Mouse (Mus musculus) ES-Bruce4 (cell line): ENCODE measurements around the gene Agpat3.

Experiments
- CTCF ChIP-seq: IDR thresholded peaks from one replicate; pipeline ENCODE4 v1.8.1; 2011; ENCODE audit warnings: low read depth, low read length
- EP300 ChIP-seq: IDR thresholded peaks from 2 replicates; pipeline ENCODE4 v1.6.1; 2011; ENCODE audit warnings: low read depth, low read length; ENCODE audit not compliant: insufficient read depth
- POLR2A ChIP-seq: IDR thresholded peaks from one replicate; pipeline ENCODE4 v1.8.1; 2011; ENCODE audit warnings: low read length; ENCODE audit not compliant: insufficient read depth

GRCm38 (mm10) chr10:78329305-78329704, 23.0 kb downstream of the Agpat3 start:
- TF ChIP-seq CTCF, result no peak
- TF ChIP-seq POLR2A, result no peak
- TF ChIP-seq EP300, result no peak
